Mouse (Mus musculus): ENCODE data around the gene Tubgcp2.

Tubgcp2 gene

DNA sequence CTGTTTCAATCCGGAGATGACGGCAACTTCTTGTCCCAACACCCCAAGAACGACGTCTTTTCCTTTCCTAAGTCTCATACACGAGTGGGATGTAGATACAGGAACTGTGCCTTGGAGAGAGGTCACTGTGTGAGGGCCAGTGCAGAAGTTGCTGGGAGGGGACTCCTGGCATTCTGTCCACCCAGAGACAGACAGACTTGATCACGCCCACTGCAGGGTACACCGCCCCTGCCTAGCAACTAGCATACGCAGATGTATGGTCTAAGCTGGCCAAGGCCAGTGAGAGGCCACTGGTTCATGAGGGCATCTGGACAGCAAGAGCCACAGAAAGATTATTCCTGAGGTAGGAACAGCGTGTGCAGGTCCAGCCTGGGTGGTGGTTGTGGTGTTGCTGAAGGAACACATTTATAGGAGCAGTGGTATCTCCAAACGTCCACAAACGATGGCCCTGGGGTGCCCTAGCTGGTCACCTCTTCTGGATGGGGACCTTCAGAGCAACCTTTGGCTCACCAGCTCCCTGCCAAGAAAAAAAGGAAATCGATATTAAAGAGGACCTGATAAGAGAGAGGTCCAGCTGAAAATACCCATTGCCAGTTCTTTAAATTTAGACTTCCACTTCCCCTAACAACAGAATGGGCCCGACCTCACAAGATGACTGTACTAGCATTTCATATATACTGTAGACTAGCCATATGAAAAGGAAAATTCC, 57.3 kb downstream of the Tubgcp2 start:
- no peak for DNase-seq (ENCODE audit: low read depth, low spot score)

DNA sequence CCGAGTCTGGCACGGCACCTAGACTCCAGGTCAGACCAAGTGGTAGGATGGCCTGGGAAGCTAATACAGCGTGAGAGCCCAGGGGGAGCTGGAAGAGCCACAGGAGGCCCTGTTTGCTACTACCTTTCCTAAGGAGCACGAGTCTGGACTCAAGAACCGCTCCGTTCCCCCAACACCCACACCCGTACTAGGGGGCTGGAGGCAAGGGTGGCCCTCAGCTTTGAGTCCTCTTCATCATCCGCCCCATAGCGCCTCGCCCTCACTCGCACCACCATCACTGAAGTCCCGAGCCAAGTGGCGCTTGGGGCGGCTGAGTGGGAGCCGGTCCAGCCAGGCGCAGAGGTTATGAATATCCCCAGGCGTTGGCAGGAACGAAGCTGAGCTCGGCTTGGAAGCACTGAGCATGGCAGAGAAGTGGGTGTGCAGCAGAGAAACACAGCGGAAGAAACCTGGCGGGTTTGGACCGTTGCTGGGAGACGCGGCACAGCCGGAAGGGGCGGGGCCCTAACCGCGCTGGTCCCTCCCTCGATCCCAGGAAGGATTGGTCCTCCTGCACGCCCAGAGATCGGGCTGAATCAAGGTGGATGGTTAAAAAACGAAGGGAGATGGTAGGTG, 58.1 kb downstream of the Tubgcp2 start, which contains the start of gene 6430531B16Rik:
6430531B16Rik (minus strand) TSS at position 478 of the 615 bp plus-strand sequence.
- DNase-seq (ENCODE audit: low read depth, low spot score) = peak; percentile 87

DNA sequence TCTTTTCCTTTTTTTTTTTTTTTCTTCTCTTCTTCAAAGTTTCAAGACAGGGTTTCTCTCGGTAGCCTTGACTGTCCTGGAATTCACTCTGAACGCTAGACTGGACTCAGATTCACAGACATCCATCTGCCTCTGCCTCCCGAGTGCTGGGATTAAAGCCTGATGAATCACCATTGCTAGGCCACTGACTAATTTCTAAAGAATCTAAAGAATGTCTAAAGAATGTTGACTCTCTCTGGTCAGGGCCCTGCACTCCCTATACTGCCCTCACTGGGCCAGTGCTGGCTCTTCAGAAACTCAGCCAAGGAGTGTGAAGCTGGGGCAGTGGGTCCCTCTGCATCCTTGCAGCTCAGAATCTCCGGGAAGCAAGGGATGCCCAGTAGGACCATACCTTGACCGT, 61.0 kb downstream of the Tubgcp2 start:
- peak; percentile 78 for DNase-seq (ENCODE audit: low read depth, low spot score)

DNA sequence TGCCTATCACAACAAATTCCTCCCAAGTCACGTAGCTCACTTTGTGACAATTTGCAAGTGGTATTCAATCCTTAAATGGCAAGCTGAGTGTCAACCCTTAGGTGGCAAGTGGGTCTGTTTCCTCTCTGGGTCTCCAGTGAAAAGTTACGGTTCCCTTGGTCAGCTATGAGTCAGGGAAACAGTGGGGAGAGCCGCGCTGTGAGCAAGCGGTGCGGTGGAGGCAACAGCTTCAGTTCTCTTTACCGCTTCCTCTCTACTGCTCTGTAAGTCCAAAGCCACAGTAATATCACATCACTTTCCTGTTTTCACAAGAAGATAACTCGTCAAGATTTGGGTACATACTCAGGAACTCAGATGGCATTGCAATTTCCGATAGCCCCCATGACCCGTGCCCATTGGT, 62.2 kb downstream of the Tubgcp2 start:
- no peak for DNase-seq (ENCODE audit: low read depth, low spot score)

DNA sequence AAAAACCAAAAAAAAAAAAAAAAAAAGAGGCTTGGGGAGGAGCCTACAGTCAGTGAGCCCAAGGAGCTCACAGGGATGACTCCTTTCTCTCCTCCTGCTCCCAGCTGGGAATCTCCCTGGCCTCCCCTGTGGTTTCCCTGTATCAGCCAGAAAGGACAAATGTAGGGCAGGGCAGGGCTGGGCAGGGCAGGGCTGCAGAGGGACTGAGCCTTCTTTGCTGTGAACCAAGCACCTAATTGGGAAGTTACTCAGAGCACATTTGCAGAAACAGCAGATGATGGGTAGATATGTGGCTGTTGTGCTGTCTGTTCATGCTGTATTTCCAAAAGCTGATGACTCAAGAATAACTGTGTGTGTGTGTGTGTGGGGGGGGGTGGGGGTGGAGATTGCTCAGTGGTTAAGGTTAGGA, 63.5 kb downstream of the Tubgcp2 start:
- DNase-seq (ENCODE audit: low read depth, low spot score) = peak; percentile 65

DNA sequence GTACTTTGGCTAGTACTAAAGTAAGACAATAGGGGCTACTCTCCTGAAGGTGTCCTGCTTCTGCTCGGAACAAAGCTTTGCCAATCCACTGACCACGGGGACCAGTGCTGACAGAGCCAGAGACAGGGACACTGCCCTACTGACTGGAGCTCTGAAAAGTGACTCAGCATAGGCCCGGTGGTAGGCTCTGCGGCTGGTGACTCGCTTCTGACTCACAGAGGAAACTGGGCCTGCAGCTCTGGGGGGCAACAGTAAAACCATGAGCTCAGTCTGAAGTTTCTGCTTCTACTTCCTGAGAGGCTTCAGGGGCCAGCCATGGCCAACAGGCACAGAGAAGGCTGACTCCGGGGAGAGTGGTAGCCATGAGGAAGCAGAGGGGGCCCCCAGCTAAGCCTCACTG, 65.0 kb downstream of the Tubgcp2 start:
- no peak for DNase-seq (ENCODE audit: low read depth, low spot score)

DNA sequence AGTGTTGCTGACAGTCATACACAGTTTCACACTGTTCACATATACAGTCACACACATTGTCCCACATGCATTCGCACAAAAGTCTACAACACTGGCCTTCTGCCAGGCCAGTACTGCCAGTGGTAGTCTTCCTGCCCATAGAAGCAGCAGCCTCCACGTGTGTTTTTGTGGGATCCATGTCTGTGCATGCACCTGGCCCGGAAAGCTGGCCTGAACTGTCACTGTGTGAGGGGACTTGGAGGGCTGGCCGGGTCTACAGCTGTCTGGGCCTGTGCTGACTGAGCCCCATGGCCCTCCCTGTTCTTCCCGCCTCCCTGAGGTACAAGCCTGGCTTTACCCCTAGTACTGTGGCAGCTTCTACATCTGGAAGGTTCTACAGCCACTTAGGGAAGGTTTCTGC, 65.5 kb downstream of the Tubgcp2 start:
- DNase-seq (ENCODE audit: low read depth, low spot score) = no peak

DNA sequence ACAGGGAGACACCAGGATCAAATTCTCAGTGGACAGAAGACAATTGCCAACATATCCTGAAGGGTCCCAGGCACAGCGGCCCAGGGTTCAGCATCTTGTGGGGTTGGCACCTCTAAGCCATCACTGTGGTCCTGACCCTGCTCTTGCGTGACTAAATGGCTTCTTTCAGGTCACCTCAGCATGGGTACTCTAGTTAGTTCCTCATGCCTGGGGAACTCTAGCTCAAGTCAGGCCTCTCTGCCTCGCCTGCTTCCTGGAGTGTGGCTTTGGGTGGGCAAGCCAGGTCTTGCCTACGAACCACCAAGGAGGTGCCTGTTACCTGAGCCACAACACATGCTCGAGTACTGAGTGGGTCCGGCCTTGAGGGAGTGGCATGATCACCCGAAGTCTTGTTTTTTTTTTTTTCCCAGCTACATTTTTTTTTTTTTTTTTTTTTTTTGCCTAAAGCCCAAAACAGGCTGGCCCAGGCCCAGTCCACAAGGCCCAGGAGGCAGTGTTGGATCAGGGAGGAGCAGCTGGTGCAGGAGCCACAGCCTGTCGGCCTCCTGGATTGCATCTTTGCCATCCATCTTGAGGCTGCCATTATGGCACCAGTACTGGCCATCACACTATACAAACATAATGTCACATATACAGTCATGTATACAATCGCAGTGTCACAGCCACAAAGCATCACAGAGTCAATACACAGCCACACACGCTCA, 66.1 kb downstream of the Tubgcp2 start:
- DNase-seq (ENCODE audit: low read depth, low spot score) = no peak

DNA sequence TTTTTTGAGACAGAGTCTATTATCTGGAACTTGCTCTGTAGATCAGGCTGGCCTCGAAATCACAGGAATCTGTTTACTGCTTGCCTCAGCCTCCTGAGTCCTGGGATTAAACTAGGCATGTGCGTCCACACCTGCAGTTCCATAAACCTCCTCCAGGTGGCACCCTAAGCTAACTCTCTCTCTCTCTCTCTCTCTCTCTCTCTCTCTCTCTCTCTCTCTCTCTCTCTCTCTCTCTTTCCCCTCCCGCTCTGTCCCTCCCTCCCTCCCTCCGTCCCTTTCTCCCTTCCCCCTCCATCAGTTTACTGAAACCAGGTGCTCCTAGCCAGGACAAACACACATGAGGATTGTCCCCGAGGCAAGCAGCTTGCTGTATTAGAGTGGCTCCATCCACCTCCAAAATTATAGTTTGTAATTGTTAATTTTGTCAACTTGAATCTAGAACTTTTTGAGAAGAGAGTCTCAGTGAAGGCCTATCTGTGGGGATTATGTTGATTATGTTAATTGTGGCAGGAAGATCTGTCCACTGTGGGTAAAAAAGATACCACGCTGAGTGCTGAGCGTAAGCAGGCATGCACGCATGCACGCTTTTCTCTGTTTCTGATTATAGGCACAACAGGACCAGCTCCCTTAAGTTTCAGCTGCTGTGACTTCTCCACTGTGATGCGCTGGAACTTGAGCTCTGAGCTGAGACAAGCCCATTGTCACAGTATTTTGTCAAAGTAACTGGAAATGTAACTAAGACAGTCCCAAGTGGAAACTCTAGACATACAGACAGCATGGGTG, 66.9 kb downstream of the Tubgcp2 start:
- DNase-seq (ENCODE audit: low read depth, low spot score) = peak; percentile 85

DNA sequence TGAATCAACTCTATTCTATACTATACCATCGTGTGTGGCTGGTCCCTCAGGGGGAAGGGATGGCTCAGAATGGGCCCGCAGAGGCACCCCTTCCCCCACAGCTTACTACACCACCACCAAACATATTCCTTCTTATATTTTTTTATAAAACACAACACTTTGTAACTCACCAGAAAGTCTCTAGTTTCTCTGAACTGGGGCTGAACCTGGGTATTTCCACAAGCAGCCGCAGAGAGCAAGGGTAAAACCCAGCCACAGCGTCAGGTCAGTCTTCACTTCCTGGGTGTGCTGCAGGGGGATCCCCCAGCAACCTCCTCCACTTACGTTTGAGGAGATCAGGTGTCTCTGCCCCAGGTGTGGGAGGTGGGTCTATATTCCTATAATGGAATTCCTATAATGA, 68.0 kb downstream of the Tubgcp2 start:
- DNase-seq (ENCODE audit: low read depth, low spot score) = no peak

DNA sequence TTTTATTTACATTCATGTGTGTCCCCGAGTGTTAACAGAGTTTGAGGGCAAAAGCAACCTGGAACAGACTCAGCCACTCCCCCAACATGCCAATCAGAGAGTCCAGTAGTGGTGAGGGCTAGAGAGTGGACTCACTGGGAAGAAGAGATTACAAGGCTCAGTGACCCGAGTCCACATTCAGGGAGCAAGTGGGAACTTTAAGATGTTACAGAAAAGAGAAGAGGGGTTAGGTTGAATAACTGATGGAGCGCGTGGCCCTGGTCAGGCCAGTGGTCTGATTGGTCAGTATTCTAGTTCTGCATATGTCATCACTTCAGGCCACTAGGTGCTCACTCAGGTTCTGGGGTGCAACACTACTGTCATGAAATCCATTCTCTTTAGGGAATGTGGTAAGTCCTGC, 69.3 kb downstream of the Tubgcp2 start:
- no peak for DNase-seq (ENCODE audit: low read depth, low spot score)

DNA sequence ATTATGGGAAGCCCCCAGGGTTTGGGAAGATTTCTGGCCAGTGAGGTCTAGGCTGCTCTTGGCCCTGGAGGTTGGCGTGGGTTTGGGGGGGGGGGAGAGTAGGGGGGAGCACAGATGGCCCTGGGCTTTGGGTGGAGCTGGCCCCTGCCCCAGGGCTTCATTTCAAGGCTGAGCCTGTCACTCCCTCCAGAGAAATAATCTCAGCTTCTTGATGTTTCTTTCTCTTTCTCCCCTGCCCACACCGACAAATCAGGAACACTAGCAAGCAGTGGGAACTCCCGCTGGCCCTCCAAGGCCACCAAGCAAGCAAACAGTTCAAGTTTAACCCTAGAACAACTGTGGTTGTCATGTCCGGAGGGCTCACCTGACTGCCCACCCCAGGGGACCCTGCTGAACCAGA, 72.7 kb downstream of the Tubgcp2 start:
- no peak for DNase-seq (ENCODE audit: low read depth, low spot score)

DNA sequence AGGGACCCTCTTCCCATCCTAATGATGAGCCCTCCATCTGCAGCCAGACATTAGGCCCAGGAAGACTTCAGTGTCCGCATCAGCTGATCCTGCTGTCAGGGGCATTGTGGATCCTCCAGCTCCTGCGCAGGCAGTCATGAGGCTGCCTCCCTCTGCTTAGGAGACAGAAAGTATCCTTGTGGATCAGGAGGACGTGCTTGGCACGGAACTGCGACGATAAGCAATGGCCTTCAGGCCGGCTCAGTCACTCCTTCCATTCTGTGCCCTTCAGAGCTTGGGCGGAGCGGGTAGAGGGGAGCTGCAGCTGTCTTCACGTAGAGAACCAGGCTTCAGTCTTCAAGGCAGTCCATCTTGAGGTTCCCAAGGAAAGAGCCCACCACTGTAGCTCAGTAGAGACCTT, 75.3 kb downstream of the Tubgcp2 start:
- no peak for DNase-seq (ENCODE audit: low read depth, low spot score)

DNA sequence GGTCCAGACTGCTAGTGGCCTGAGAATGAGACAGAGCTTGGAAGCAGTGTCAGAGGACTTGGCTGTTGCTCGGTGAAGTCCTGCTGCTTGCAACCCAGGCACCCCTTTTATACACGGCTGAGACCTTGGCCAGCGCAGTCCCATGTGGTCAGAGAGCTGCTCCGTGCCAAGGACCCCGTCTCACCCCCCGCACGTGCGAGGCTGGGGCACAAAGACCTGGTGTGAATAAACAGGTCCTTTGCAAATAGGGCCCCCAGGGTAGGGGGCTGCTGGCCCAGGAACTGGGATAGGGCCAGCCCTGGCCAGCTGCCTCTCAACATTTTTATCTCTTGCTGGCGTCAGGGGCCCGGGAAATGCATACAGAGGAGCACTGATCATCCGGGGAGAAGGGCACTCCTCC, 78.5 kb downstream of the Tubgcp2 start:
- no peak for DNase-seq (ENCODE audit: low read depth, low spot score)

DNA sequence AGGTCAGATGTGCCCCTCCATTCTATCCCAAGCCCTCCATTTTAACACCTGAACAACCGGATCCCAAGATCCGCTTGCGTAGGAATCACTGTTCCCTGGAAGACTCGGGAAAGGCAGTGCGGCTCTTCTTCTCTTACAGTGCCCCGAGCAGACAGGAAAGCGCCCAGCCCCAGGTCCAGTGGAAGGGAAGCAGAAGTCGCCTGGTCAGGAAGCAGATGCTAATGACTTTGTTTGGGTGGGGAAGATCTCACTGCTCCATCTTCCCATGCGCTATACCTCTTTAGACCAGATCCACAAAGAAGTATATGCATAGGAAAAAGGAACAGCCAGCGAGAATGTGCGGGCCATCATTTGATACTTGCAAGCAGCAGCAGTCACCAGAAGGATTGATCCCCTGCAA, 79.0 kb downstream of the Tubgcp2 start:
- DNase-seq (ENCODE audit: low read depth, low spot score) = no peak

DNA sequence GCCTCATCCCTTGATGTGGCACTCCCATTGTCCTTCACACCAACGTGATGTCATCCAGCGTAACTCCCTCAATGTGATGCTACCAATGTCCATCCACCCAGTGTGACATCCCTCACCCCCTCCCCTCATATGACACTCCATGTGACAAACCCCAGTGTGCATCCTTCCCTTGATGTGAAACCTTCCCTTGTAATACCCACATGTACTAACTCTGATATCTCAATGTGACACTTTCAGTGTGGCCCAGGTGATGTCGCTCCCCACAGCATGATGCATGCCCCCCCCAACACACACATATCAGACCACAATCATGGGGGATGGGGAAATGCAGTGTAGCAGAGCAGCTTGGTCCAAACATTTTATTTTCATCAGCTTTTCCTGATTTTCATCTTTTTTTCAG, 79.8 kb downstream of the Tubgcp2 start:
- no peak for DNase-seq (ENCODE audit: low read depth, low spot score)

DNA sequence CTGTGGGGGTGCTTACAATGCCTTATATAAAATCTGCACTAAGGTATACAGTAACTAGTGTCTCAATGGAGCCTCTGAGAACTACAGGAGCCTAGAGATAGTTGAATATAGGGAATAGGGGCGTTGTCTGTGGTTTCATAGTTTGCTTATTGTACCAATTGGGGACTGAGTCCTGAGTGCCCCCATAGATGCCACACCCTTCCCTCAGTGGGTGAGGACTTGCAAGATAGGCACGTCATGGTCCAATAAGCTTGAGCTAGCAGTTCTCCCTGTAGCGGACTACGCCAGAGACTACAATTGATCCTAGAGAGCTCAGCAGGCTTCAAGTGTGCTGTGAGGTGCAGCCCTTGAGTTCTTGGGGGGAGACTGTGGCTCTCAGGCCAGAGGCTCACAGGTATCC, 81.0 kb downstream of the Tubgcp2 start:
- no peak for DNase-seq (ENCODE audit: low read depth, low spot score)

DNA sequence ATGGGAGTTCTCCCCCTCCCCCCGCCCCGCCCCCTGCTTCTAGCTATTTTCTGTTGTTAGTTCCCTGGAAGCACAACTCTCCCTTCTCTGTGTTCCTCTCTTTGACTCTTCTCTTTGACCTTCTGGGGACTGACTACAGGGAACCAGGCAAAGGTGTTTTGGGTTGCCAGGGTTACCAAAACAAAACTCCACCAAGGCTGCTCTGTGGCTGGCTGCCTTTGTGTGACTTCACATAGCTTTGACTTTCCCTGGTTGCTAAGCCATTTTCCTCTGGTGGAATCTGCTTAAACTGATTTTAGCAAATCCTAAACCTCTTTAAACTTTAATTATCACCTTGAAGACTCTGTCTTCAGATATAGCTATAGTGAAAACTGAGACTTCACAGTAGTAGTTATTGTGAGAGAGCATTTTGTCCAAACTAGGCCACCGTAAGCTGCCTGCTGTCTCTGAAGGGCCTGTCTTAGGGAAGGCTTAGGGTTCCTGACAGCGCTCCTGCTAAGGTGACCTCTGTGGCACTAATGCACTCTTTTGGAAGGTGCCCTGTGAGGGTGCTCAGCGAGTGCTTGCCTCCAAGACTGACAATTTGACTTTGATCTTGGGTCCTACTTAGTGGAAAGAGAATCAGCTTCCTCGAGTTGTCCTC, 84.4 kb downstream of the Tubgcp2 start:
- DNase-seq (ENCODE audit: low read depth, low spot score) = peak; percentile 89

DNA sequence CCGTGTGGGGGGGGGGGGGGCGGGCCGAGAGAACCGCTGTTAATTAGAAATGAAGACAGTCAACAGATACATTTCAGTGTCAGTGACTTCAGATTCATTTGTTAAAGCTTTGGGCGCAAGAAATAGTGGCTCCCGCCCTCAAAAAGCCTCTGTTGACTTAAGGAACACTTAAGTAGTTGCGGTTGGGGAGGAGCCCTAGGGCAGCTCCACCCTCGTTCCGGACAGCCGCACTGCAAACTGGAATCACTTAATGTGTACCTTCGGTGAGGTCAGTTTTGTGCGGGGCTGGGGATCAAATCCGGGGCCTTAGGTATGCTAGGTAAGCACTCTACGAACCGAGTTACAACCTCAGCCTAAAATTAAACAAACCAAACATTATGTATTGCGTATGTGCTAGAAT, 85.4 kb downstream of the Tubgcp2 start:
- DNase-seq (ENCODE audit: low read depth, low spot score) = peak; percentile 89

DNA sequence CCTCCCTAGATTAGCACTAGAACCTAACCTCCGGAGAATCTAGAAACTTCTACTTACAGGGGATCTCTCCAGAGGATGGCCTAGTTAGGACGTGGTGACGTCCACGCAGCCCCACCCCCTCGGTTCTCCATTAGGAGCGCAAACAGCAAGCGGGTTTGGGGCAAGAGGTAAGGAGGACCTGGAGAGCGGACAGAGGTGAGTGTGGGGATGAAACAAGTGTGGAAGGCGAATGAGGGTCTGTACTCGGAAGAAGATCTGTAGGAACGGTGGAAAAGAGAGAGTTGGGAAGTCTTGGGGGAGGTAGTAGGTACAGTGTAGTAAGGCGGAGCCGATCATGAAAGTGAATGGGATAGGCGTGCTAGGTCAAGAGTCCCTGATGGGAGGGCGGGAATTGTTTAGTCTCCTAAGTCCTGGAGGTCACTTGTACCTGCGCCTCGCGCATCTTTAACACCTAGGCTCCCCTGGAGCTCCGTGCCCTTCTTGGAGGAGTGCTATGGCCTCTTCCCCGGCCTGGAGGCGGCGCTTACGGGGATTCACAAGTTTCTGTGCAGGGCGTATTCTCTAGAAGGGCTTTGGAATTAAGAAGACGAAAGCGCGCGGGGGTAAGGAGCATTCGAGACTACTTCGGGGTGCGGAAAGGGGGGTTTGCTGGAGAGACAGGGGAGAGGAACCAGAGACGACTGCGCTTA, 86.0 kb downstream of the Tubgcp2 start:
- peak; percentile 94 for DNase-seq (ENCODE audit: low read depth, low spot score)

DNA sequence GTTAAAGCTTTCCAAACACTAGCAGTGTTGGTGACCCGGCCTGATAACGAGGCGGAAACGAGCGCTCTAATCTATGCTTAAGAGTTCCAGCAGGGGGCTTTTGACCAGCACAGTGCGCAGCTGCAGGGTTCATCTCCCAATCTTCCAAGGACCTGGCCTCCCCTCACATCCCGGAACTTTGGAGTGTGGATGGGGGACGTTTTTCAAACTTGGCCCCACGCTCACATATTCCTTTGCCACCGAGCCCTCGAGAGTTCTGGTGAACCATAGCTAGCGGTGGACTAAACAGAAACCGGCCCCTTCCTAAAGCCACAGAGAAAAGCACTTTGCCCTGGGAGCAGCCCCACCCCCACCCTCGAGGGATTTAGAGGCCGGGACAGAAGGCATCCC, 86.6 kb downstream of the Tubgcp2 start:
- DNase-seq (ENCODE audit: low read depth, low spot score) = peak; percentile 96

All from R1 (cell line).